Mouse (Mus musculus) urinary bladder, postnatal 10 days (tissue): ENCODE measurements around the gene Gm28051.

ENCODE experiments used
- DNase-seq: peaks from one replicate; pipeline ENCODE4 v3.0.0; 2022; ENCODE audit warnings: low spot score

Gm28051 gene

DNA sequence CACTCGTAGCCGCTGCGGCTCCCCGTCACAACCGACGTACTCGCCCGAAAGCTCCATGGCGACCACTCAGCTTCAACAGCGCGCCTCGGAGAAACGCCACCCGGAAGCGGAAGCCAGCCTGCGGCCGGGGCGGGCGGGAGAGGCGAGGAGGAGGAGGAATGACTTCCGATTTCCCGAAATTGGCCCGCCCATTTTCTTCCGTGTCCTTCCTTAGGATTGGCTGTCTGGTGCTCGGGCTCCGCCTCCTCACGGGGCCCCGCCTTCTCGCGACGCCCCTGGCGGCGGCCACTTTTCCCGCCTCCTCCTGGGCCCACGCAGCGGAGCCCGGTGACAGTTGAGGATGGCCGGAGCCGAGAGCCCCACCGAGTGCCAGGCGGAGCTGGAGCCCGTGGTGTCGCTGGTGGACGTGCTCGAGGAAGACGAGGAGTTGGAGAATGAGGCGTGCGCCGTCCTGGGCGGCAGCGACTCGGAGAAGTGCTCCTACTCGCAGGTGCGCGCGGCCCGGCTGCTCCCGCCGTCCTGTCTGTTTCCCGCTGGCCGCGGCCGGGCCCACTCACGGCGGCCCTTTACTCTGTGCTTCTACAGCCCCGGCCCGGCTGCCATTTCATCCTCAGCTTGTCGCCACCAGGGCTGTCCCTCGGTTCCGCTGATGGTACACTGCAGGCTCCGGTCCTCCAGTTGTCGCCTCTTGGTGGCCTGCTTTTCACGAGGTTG, at the start of gene Gm28051, which contains the start of the genes Gon7 and Ubr7:
Gm28051 (minus strand) TSS at position 77 of the 714 bp plus-strand sequence.
Gon7 (minus strand) TSS at position 115 of the 714 bp plus-strand sequence.
Ubr7 (plus strand) TSS at position 279 of the 714 bp plus-strand sequence.
- DNase-seq, result peak; percentile 87

GRCm38 (mm10) chr12:102799528-102799927, 42.0 kb upstream of the Gm28051 start:
- DNase-seq, result no peak

GRCm38 (mm10) chr12:102787927-102788326, 30.4 kb upstream of the Gm28051 start:
- DNase-seq, result no peak

GRCm38 (mm10) chr12:102785593-102785985, 28.0 kb upstream of the Gm28051 start:
- DNase-seq, result no peak

DNA sequence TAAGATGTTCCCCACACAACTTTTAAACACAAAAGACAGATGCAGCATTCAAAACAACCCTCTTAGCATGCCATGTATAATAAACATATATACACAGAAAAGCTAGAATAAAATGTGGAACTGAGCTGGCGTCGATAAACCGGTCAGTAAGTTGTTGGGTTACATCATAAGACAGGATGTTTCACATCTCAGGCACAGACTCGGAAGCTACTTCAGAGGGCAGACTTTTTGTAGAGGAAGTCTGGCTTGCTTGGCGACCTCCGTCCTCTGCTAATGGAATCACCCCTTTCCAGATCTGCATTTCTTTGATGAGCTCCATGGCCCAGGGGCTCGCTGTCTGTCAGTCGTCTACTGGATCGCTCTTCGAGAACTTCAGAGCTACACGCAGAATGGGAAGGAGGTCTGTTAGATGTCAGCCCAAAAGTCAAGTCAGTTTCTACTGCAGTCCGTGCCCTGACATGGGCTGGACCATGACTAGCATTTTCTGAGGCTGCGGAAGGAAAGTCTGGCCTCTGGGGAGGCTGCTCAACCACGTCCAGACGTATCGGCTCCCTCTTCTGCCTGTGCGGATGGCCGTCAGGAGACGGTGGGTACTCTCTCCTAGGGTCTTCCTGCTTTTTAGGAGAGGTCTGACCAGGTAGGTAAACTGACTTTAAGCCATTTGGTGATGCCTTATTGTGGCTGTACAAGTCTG, 27.5 kb upstream of the Gm28051 start:
- no peak for DNase-seq

GRCm38 (mm10) chr12:102782841-102783240, 25.3 kb upstream of the Gm28051 start:
- no peak for DNase-seq

- no peak for DNase-seq
Observed at GRCm38 (mm10) chr12:102779452-102779851, 21.9 kb upstream of the Gm28051 start.

- no peak for DNase-seq
Observed at GRCm38 (mm10) chr12:102778151-102778550, 20.6 kb upstream of the Gm28051 start.

GRCm38 (mm10) chr12:102776035-102776434, 18.5 kb upstream of the Gm28051 start:
- DNase-seq, result no peak

GRCm38 (mm10) chr12:102772676-102773075, 15.1 kb upstream of the Gm28051 start:
- no peak for DNase-seq

GRCm38 (mm10) chr12:102771601-102772000, 14.0 kb upstream of the Gm28051 start:
- no peak for DNase-seq

DNA sequence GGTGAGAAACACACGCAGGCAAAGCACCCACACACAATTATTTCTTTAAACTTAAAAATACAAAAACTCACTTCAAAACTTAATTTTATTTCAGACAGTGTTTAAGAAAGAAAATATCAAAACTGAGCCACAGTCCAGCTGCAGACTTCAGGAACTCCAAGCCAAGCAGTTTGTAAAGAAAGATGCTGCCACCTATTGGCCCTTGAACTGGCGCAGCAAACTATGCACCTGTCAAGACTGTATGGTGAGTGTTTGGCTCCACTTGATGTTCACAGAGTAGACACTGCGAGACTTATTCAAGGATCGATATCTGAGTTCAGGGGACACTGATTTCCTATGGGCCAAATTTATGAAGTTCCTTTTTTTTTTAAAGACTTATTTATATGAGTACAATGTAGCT, 11.4 kb upstream of the Gm28051 start:
- no peak for DNase-seq

DNA sequence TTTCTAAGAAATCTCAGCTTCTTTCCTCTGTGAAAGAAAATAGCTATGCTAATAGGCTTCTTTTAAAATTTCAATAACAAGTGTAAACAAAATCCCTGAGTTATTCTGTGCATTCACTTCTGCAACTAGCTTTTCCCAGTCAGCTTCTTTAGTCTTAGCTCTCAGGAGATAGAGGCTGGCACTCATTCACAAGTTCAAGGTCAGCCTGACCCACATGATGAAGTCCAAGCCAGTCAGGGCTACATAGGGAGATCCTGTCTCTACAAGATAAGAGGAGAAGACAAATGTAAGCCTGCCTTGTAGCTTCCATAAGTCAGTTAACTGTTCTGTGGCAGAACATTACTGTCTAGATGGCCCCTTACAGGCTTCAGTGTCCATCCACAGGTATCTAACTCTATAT, 6.1 kb upstream of the Gm28051 start:
- no peak for DNase-seq

DNA sequence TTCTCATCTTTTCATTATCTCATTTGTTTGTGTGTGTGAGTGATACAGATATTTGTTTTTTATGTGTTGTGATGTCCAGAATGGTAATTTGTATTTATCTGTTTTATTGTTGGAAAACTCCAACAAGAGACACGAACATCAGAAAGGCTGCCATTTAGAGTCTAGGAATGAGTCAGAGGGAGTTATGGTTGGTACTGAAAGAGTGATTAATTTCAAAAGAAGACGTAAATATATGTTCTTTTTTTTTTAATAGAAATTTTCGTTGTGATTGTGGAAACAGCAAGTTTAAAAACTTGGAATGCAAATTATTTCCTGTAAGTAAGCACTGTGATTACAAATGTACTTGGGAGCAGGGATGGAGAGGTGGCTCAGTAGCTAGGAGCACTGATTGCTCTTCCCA, 4.1 kb upstream of the Gm28051 start:
- no peak for DNase-seq

- DNase-seq, result no peak
Observed at GRCm38 (mm10) chr12:102758936-102759335, 1.4 kb upstream of the Gm28051 start.

DNA sequence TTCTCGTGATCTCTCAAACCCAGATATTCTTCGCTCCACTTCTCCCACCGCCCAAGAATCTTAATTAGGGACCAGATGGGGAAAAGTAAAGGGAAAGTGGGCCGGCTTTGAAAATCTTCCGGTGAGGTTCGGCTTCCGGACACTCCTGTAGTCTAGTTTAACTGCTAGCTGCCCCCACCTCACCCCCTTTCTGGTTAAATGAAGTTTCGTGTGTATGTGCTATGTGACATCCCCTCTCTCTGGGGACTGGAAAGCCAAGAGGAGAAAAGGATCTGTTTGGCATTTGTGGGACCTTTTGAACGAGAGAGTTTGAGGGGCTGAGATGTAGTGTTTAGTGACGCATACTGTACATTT, 815 bp upstream of the Gm28051 start, which contains the start of gene Gm20604:
Gm20604 (minus strand) TSS at position 270 of the 354 bp plus-strand sequence.
- no peak for DNase-seq

GRCm38 (mm10) chr12:102757055-102757688, 393 bp downstream of the Gm28051 start:
- no peak for DNase-seq

- no peak for DNase-seq
Observed at GRCm38 (mm10) chr12:102756304-102756703, 1.3 kb downstream of the Gm28051 start.

GRCm38 (mm10) chr12:102748256-102748655, 9.3 kb downstream of the Gm28051 start:
- no peak for DNase-seq

DNA sequence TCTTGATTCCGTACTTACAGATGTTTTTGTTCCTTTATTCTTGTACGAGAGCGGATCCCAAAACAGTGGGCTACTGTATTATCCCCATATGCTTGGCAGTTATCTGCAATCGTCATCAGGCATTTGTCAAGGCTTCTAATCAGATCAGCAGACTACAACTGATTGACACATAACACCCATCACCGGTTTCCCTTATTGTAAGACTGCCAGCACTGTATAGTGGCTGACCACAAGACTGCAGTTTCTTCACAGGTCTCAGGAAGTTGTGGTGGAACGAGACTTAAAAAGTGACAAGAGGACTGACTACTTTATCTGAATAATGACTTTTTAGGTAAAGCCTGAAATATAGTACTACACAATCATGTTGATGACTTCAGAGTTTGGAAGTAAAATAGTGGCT, 12.7 kb downstream of the Gm28051 start:
- DNase-seq, result no peak

DNA sequence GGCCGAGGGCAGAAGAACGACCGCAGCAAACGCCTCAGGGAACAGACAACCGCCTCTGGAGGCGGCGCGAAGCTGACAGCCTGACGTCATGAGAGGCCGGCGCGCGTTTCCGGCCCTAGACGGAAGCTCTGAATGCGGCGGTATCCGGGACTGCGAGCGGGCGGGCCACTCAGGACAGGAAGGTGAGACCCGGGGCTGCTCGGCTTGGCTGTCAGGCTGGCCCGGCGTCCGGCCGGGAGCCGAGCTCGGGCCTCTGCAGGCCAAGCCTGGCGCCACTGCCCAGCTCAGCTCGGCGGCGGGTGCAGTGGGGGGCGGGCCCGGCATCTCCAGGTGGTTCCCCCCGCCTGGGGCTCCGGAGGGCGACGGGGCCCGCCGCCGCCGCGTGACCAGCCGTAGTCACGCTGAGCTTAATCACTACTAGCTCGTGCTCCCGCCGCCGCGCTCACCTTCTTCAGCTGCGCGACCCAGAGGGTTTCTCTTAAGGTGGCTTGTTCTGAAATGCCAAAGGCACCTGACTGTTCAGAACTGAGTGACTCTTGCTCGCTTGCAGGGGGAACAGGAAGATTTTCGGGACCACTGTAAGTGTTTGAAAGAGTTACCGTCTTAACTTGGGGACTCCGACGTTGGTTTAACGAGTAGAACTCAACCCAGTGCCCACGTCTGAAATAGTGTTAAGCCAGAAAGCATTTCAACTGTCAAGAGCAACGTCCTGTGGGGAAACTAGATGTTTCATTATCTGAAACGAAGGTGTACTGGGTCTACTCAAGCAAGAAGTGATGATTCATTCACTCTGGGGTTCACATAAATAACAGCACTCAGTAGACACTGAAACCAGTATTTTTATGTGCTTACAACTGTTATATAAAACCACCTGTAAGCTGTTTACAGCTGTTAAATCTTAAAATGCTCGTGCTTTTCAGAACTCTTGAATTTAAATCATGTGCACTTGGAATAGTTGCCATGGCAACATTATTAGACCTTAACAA, 13.7 kb downstream of the Gm28051 start, which contains the start of the genes Moap1 and Tmem251:
Moap1 (minus strand) TSS at position 73 of the 986 bp plus-strand sequence.
Tmem251 (plus strand) TSS at position 174 of the 986 bp plus-strand sequence.
- peak; percentile 68 for DNase-seq
